Mouse (Mus musculus): ENCODE measurements around the gene Spef1.

Spef1 gene

GRCm38 (mm10) chr2:131206778-131207177, 19.7 kb upstream of the Spef1 start, which contains the start of gene Ap5s1:
Gene Ap5s1 (plus strand): TSS chr2:131207078.
- in situ Hi-C loops (cut with MboI, MseI) = no loop called here

GRCm38 (mm10) chr2:131205521-131206182, 18.6 kb upstream of the Spef1 start:
- in situ Hi-C loops (cut with MboI, MseI) = no loop called here

- in situ Hi-C loops (cut with MboI, MseI) = no loop called here
These were observed 17.4 kb upstream of the Spef1 start for GRCm38 (mm10) chr2:131204410-131204981.

GRCm38 (mm10) chr2:131203816-131204409, 16.8 kb upstream of the Spef1 start:
- in situ Hi-C loops (cut with MboI, MseI) = no loop called here

GRCm38 (mm10) chr2:131201262-131201661, 14.2 kb upstream of the Spef1 start:
- in situ Hi-C loops (cut with MboI, MseI) = no loop called here

GRCm38 (mm10) chr2:131200710-131201109, 13.6 kb upstream of the Spef1 start:
- in situ Hi-C loops (cut with MboI, MseI) = no loop called here

- in situ Hi-C loops (cut with MboI, MseI) = no loop called here
These were observed 9.7 kb upstream of the Spef1 start for GRCm38 (mm10) chr2:131196606-131197316.

- in situ Hi-C loops (cut with MboI, MseI) = no loop called here
These were observed 3.9 kb upstream of the Spef1 start for GRCm38 (mm10) chr2:131191005-131191390.

- in situ Hi-C loops (cut with MboI, MseI) = no loop called here
These were observed 3.4 kb upstream of the Spef1 start for GRCm38 (mm10) chr2:131190344-131191004.

GRCm38 (mm10) chr2:131189521-131190309, 2.6 kb upstream of the Spef1 start:
- in situ Hi-C loops (cut with MboI, MseI) = no loop called here

GRCm38 (mm10) chr2:131188311-131188710, 1.2 kb upstream of the Spef1 start:
- in situ Hi-C loops (cut with MboI, MseI) = no loop called here

- in situ Hi-C loops (cut with MboI, MseI) = no loop called here
These were observed 480 bp upstream of the Spef1 start for GRCm38 (mm10) chr2:131187602-131187922.

- in situ Hi-C loops (cut with MboI, MseI) = no loop called here
These were observed 739 bp downstream of the Spef1 start for GRCm38 (mm10) chr2:131186343-131186742.

GRCm38 (mm10) chr2:131179990-131180587, 7.0 kb downstream of the Spef1 start, which contains the start of gene Cenpb:
Gene Cenpb (minus strand): TSS chr2:131180067.
- in situ Hi-C loops (cut with MboI, MseI) = no loop called here

- in situ Hi-C loops (cut with MboI, MseI) = no loop called here
These were observed 7.7 kb downstream of the Spef1 start for GRCm38 (mm10) chr2:131179246-131179886.

GRCm38 (mm10) chr2:131178828-131179245, 8.2 kb downstream of the Spef1 start:
- in situ Hi-C loops (cut with MboI, MseI) = no loop called here

GRCm38 (mm10) chr2:131177932-131178331, 9.2 kb downstream of the Spef1 start:
- in situ Hi-C loops (cut with MboI, MseI) = no loop called here

- in situ Hi-C loops (cut with MboI, MseI) = no loop called here
These were observed 10.6 kb downstream of the Spef1 start for GRCm38 (mm10) chr2:131176491-131176890.

- in situ Hi-C loops (cut with MboI, MseI) = no loop called here
These were observed 11.2 kb downstream of the Spef1 start for GRCm38 (mm10) chr2:131175945-131176309.

- in situ Hi-C loops (cut with MboI, MseI) = no loop called here
These were observed 11.7 kb downstream of the Spef1 start for GRCm38 (mm10) chr2:131175286-131175944.
